ENCODE assay signal across 32 mouse cellular contexts in the genomic region with DNA sequence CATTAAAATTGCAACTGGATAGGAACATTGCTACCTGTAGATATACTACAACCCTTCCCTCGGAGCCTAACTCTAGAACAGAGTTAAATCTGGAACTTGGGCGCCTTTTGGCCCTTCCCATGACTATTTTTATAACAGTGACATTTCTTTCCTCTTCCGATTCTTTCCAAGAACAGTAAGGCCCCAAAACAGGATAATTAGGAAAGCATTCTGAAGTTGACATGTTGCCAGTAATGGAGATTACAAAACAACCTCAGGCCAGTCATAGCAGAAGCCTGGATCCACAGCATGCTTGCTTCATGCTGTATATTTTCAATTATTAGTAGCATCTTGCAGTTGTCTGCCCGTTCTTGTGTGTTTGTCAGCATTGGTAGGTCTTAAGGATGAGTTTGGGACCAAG. TPM values are rescaled to one million over a fixed set of nuclear protein-coding genes. Genes with fewer than 3 reads are reported as not detected.
A peak's percentile ranks its signal among the peaks of the same experiment; 100 is the strongest.
DNase-seq lines count a peak whose midpoint lies in the region; ATAC-seq lines count a peak whose summit lies in the region.
"Had no signal": no experiment of that assay in that cellular context is flagged by ENCODE, and none has a peak within 500 bp of the region (broad histone marks: within the 10 kb centered on the region; RNA-seq: fewer than 3 reads in every experiment).

No protein-coding gene starts in this region.

- no peak for ATAC-seq in forebrain, embryonic 15.5 days (replicated peaks)
- ATAC-seq: CD4-positive, CD25-positive, alpha-beta regulatory T cell, adult 4 months; forebrain, embryonic 14.5 days; forebrain, postnatal 0 days had no signal

- no peak overlapping the region for H3K27ac ChIP-seq in forebrain, embryonic 15.5 days (replicated peaks)
- H3K27ac ChIP-seq: embryonic facial prominence, embryonic 13.5 days; embryonic facial prominence, embryonic 15.5 days; forebrain, embryonic 10.5 days; forebrain, embryonic 12.5 days had no signal

- H3K4me2 ChIP-seq in forebrain, embryonic 15.5 days (replicated peaks) = no peak overlapping the region
- H3K4me2 ChIP-seq: embryonic facial prominence, embryonic 13.5 days; embryonic facial prominence, embryonic 15.5 days; forebrain, embryonic 12.5 days had no signal

- peaks cover 3% of the 10 kb centered on the region for H3K4me1 ChIP-seq in forebrain, embryonic 15.5 days

- WGBS in forebrain, embryonic 15.5 days = 82% methylated on average over 4 of the region's 4 CpGs

- intact Hi-C loops in gastrocnemius, postnatal 14 days (cut with DNase I; ENCODE audit: low total_unique reads) = no loop called here

- no peak overlapping the region for H3K9ac ChIP-seq in forebrain, embryonic 15.5 days (replicated peaks)
- H3K9ac ChIP-seq: embryonic facial prominence, embryonic 13.5 days; embryonic facial prominence, embryonic 15.5 days; forebrain, embryonic 12.5 days; forebrain, postnatal 0 days had no signal

- H3K27me3 ChIP-seq in forebrain, embryonic 15.5 days = peaks cover 66% of the 10 kb centered on the region
- H3K27me3 ChIP-seq: CH12.LX had no signal

- H3K4me3 ChIP-seq in forebrain, embryonic 15.5 days = no peak overlapping the region
- H3K4me3 ChIP-seq: embryonic facial prominence, embryonic 13.5 days; embryonic facial prominence, embryonic 15.5 days; erythroblast, embryonic 14.5 days; forebrain, embryonic 10.5 days; forebrain, embryonic 12.5 days had no signal

- no peaks in the 10 kb centered on the region for H3K9me3 ChIP-seq in forebrain, embryonic 15.5 days
- H3K9me3 ChIP-seq: embryonic facial prominence, embryonic 13.5 days; embryonic facial prominence, embryonic 15.5 days; forebrain, embryonic 10.5 days; forebrain, embryonic 12.5 days; G1E had no signal

- no peaks in the 10 kb centered on the region for H3K36me3 ChIP-seq in forebrain, embryonic 15.5 days
- H3K36me3 ChIP-seq: embryonic facial prominence, embryonic 13.5 days; embryonic facial prominence, embryonic 15.5 days; forebrain, embryonic 10.5 days; forebrain, embryonic 12.5 days; G1E had no signal

- peak; percentile 34 for DNase-seq in gastrocnemius, adult 18-20 months (ENCODE audit: low spot score)
- DNase-seq in gastrocnemius, postnatal 14 days = no peak
- DNase-seq in lung, postnatal 25 days (ENCODE audit: low spot score) = peak; percentile 10
- no peak for DNase-seq in lung, adult 18-20 months
- DNase-seq in NIH3T3 (ENCODE audit: low read depth) = peak; percentile 36
- DNase-seq in skeletal muscle tissue, adult 2 months (ENCODE audit: low read depth, low spot score) = peak; percentile 20
- DNase-seq: adrenal gland, adult 2 months; adrenal gland, postnatal 10 days; adrenal gland, postnatal 25 days; B cell, adult 2 months; cerebellum, adult 11 months; cerebellum, adult 18-20 months; cerebellum, adult 8-10 months; cerebellum, adult 9-11 months; cerebellum, postnatal 14 days; cerebellum, postnatal 36 days; embryo, embryonic 11 days; forebrain, postnatal 0 days had no signal

RNA-seq across cellular contexts. Expression of gene Evx1, which starts 12.5 kb away (rescaled TPM):
- not detected for total RNA-seq in gastrocnemius, adult 18-20 months (2021)
- total RNA-seq in gastrocnemius, postnatal 14 days (2021) = not detected
- polyA plus RNA-seq in forebrain, embryonic 15.5 days (2015; fragmentation: Nextera tagmentation; extraction: Ambion mirVana) = not detected in 2 replicates
- total RNA-seq: adrenal gland, postnatal 10 days; adrenal gland, postnatal 25 days; adrenal gland, postnatal 4 days; CH12.LX; common myeloid progenitor, adult 5-6 weeks; forebrain, postnatal 0 days; G1E had no signal
- polyA plus RNA-seq: adrenal gland, adult 2 months; CD4-positive, CD25-positive, alpha-beta regulatory T cell, adult 4 months; embryonic facial prominence, embryonic 13.5 days; embryonic facial prominence, embryonic 15.5 days; erythroblast, embryonic 14.5 days; forebrain, embryonic 10.5 days; forebrain, embryonic 12.5 days; forebrain, embryonic 14.5 days; forebrain, postnatal 0 days; G1E had no signal

RNA-seq across cellular contexts. Expression of gene Hoxa13, which starts 40.1 kb away (rescaled TPM):
- 1 to 10 TPM; 3.7 to 6.0 TPM for total RNA-seq in gastrocnemius, adult 18-20 months (2021)
- total RNA-seq in gastrocnemius, postnatal 14 days (2021) = 1 to 10 TPM in 1 of 2 experiments, under 1 TPM in 1; 0.24 to 1.7 TPM
- polyA plus RNA-seq in forebrain, embryonic 15.5 days (2015; fragmentation: Nextera tagmentation; extraction: Ambion mirVana) = not detected in 2 replicates
- total RNA-seq: adrenal gland, adult 2 months; adrenal gland, postnatal 10 days; adrenal gland, postnatal 25 days; adrenal gland, postnatal 4 days; common myeloid progenitor, adult 5-6 weeks; forebrain, postnatal 0 days; G1E had no signal
- polyA plus RNA-seq: adrenal gland, adult 2 months; brain, embryonic 14.5 days; CD4-positive, CD25-positive, alpha-beta regulatory T cell, adult 4 months; embryonic facial prominence, embryonic 11.5 days; embryonic facial prominence, embryonic 13.5 days; erythroblast, embryonic 14.5 days; forebrain, embryonic 10.5 days; forebrain, embryonic 12.5 days; forebrain, embryonic 14.5 days; forebrain, postnatal 0 days; G1E had no signal

RNA-seq across cellular contexts. Expression of gene Hoxa11, which starts 55.2 kb away (rescaled TPM):
- 1 to 10 TPM; 2.1 to 2.9 TPM for total RNA-seq in gastrocnemius, adult 18-20 months (2021)
- 1 to 10 TPM; 1.5 to 4.0 TPM for total RNA-seq in gastrocnemius, postnatal 14 days (2021)
- not detected in 2 replicates for polyA plus RNA-seq in forebrain, embryonic 15.5 days (2015; fragmentation: Nextera tagmentation; extraction: Ambion mirVana)
- total RNA-seq: adrenal gland, adult 2 months; adrenal gland, postnatal 10 days; adrenal gland, postnatal 25 days; CH12.LX; common myeloid progenitor, adult 5-6 weeks; forebrain, postnatal 0 days; G1E had no signal
- polyA plus RNA-seq: adrenal gland, adult 2 months; brain, embryonic 14.5 days; CD4-positive, CD25-positive, alpha-beta regulatory T cell, adult 4 months; embryonic facial prominence, embryonic 11.5 days; embryonic facial prominence, embryonic 13.5 days; embryonic facial prominence, embryonic 15.5 days; erythroblast, embryonic 14.5 days; forebrain, embryonic 10.5 days; forebrain, embryonic 12.5 days; forebrain, embryonic 14.5 days; forebrain, postnatal 0 days; G1E had no signal

Comparison
In these comparisons a context has a peak if more than half of its experiments do, and no peak if none do; other contexts are left out.
1. DNase-seq: peak in gastrocnemius, adult 18-20 months (single experiment), lung, postnatal 25 days (single experiment), NIH3T3 (single experiment) and skeletal muscle tissue, adult 2 months (single experiment); none in gastrocnemius, postnatal 14 days (single experiment) and lung, adult 18-20 months (0 of 2).